Mouse (Mus musculus) monocyte, adult 2 months (primary cell): ENCODE results near the gene Nup214.

Experiments
- DNase-seq, 2 experiments: peaks; one replicate each; pipeline ENCODE4 v3.0.0; 2022; ENCODE audit warnings: low spot score in 2 of 2, low read depth in 1 of 2

Gene Nup214

DNA sequence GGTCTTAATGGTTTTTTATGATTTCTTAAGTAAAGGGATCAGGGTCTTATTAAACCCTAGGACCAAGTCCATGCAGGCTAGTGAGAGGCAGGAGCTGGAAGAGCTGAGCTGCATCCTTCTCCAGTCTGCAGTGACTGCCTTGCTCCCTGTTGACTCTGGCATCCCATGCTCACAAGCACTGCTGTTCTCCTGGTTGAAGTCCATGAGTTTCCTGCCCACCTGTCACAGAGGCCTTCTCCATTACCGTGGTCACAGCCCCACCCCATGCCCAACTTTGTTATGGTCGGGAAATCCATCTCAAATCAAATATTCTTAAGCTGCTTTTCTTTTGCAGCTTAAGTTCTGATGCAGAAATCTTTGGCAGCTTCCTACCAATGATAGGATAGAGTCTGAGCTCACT is 66.9 kb downstream of the Nup214 start:
- no peak for DNase-seq

- no peak for DNase-seq
Observed at GRCm38 (mm10) chr2:32043836-32044235, 69.6 kb downstream of the Nup214 start.

GRCm38 (mm10) chr2:32045375-32045774 is 71.1 kb downstream of the Nup214 start:
- DNase-seq = no peak

GRCm38 (mm10) chr2:32046009-32046408 is 71.8 kb downstream of the Nup214 start:
- DNase-seq = no peak

DNA sequence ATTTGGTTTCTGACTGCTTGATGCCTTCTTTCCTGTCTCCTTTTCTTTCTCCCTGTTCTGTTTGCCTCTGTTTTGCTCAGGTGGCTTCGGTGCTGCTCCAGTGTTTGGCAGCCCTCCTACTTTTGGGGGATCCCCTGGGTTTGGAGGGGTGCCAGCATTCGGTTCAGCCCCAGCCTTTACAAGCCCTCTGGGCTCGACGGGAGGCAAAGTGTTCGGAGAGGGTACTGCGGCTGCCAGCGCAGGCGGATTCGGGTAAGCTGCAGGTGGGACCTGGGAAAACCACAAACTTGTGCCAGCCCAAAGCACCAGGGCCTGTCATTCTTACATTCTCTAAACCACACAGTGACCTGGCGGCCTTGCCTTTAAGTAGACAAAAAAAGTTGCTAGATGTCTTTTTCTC is 73.1 kb downstream of the Nup214 start:
- no peak for DNase-seq

GRCm38 (mm10) chr2:32051791-32052190 is 77.6 kb downstream of the Nup214 start:
- DNase-seq = no peak

- DNase-seq = no peak
Observed at GRCm38 (mm10) chr2:32052418-32052817, 78.2 kb downstream of the Nup214 start.

DNA sequence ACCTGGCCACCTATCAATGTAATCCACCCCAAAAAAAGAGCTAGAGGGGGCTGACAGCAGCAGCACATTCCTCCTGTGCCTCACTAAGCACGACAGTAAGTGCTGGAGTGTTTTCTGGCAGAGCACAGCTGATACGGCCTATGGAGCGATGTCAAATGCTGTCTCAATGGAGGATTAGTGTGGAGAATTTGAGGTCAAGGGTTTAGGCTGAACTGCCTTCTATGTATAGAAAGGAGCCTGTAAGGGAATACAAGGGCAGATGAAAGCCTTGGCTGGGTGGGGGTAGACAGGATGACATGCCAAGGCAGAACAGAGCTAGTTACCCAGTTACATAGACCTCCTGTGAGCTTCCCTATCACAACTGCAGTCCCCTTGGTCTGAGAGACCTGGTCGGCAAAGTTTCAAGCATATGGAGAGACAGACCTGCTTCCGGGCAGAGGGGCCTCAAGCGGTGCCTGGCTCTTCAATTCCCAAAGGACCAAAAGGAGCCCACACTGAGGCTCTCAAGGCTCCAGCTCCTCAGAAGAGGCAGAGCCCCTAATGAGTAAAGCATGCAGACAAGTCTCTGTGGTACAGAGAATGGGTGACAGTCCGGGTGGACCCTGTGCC is 81.2 kb downstream of the Nup214 start:
- DNase-seq = no peak

DNA sequence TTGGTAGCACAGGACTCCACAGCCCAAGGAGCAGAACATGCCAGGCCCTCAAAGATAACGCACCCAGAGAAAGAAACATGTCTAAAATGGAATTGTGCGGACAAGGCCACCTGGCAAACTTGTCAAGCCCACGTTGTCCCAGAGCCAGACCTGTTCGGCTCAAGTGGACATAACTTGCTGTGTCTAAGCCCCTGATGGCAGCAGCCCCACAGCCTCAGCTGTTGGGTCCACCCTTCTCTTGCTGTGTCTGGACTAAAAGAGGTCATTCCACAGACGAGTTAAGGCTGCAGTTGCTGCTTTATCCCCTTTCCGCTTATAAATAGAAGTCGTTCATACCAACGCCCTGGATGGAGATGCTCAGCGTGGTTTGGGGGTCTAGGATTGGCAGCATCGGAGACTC is 82.3 kb downstream of the Nup214 start:
- no peak for DNase-seq

GRCm38 (mm10) chr2:32057360-32057759 is 83.1 kb downstream of the Nup214 start:
- no peak for DNase-seq

DNA sequence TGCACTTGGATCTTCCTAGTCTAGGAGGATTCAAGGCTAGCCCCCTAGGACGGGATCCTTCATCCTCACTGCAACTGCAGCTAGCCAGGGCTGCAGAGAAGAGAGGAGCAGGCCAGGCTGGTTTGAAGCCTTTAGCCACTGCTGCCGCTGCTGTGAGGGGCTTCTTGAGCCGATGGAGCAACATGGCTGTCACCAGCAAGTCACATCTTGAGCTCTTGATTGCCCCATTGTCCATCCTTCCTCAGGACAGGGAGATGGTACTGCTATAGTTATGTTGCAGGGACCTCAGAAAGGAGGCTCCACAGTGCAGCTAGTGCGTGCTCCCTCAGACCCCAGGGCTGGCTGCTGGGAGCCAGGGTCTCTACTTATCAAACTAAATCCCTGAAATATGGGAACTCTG is 83.6 kb downstream of the Nup214 start:
- no peak for DNase-seq

DNA sequence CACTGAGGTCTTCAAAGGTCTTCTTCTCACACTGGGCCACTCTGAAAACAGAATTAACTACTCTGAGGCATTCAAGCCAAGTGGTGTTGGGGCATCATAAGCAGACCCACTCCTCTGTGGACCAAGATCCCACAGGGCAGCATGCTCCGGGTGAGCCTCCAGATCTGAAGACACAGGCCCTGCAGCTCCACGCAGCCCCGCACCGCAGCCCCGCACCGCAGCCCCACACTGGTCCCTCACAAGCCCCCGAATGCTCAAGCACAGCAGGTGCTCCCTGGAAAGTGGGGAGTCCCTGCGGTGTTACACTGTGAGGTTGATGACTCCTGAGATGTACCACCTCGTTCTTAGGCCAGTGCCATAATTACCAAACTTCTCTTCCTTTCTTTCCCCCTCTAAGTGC is 84.0 kb downstream of the Nup214 start:
- no peak for DNase-seq

DNA sequence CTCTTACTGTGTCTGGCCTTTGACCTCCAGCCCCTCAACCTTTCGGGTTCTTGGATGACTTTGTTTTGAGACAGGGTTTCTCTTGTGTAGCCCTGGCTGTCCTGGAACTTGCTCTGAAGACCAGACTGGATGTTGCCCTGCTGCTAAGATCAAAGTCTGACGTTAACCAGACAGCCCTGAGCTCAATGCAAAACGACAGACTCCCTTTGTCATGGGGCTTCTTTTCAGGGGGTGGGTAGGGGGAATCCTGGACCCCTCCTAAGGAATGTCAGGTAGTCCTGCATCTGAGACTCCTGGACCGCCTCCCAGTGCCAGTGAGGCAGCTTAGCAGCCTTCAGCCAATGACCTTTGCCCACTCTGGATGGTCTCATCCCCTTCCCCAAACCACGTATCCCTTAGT is 84.5 kb downstream of the Nup214 start:
- no peak for DNase-seq

DNA sequence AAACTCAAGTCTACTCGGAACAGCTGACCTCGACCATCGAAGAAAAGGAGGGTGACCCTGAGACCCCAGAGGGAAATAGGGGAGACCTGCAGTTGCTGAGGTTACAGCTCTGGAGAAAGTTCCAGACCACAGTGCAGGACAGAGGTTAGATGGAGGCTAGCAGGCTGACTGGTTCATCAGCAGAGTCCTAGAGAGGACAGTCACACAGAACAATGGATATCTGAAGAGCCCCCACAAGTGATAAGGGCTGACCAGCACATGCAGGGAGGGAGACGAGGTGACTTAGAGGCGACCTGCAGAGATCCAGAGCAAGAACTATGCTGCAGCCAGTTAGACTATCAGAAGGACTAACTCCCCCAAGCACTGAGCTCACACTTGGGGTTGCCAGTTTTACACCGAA is 85.4 kb downstream of the Nup214 start:
- no peak for DNase-seq

DNA sequence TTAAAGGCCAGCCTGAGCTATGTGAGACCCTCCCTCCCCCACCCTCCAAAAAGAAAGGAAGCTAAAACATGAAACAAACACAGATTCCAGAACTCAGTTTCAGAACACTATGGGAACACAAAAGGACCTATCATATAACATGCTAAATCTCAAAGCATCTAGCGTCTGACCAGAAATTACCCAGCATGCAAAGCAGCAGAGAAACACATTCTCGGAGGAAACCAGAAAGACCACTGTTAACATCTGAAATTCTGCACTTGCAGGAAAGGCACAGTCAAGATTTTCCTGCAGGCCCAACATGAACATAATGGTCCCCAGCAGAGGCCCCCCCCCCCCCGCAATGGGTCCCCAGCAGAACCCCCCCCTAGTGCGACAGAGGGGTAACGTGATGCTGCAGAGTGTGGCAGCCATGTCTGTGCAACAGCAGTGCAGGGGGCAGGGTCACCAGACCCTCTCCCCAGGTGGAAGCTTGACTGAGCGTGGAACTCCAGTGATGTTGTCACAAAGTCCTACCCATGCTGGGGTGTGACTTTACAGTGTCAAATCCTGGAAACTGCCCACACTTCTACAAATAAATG is 86.1 kb downstream of the Nup214 start:
- DNase-seq = no peak

DNA sequence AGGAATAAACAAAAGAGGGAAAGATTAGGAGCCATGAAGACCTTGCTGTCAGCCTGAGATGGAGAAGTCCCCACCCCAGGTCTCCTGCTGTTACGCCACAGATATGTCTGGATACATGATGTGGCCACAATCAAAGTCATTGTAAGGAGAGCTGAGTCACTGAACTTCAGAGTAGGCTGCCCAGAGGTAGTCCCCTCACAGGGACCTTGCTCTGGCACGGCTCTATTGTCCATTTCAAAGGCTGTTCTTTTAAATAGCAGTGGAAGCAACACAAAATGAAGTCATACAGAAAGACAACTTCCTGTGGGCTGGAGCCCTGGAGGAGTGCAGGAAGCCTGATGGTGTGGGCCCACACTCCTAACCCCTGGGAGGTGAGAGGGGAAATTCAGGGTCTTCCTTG is 87.0 kb downstream of the Nup214 start:
- no peak for DNase-seq

DNA sequence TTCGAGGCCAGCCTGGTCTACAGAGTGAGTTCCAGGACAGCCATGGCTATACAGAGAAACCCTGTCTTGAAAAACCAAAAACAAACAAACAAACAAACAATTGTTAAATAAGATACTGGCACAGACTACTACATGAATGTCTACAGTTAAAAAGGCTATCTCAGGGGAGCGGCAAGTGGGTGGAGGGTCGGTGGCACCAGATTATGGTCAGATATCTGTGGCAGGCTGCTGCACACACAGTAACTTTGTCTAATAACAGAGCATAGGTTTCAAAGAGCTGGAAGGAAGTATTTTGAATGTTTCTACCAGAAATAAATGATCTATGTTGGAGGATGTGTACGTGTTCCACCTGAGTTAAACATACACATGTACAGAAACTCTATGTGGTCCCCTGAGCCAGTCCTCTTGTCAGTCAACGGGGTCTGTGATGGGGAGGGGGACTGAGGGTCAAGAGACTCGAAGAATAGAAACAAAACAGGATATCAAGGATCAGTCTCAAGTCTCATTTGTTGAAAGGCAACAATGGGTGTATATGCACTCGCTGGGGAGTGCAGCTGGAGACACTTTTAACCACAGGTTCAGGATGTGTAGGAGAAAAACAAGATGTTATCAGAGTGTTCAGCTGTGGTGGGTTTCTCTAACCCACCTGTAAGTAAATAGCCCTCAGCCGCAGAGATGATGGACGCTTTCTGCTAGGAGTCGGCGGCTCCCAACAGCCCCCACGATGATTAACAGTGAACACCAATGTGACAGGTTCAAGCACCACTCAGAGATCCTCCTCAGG is 87.7 kb downstream of the Nup214 start:
- no peak for DNase-seq

GRCm38 (mm10) chr2:32062626-32063410 is 88.6 kb downstream of the Nup214 start:
- no peak for DNase-seq

DNA sequence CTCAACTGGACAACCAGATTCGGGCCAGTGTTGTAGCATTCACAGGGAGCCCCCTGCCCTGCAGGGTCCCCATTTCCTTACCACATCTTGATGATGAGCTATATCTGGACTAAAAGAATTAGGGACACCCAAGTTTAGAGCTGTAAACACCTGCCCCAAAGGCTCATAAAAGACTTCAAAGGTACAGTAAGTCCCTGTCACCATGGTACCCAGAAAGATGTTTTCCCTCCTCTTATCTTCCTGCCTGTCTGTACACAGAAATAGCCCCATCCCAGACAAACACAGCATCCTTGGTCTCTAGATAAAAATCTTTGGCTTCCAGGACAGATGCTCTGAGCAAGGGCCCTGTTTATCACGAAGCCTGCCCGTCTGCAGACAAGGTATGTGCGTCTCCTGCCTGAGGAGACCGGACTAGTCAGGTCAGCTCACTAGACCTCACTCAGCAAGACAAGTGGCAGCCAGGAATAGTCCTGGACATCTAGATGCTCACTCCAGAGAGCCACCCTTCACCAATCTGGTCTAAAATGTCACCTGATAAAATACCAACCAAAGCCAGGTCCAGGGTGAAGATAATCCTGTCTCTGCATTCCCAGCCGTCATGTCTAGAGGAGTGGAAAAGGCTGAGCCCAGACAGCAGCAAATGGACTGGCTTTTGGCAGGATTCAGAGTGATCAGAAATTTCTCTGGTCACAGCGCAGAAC is 89.4 kb downstream of the Nup214 start:
- no peak for DNase-seq

DNA sequence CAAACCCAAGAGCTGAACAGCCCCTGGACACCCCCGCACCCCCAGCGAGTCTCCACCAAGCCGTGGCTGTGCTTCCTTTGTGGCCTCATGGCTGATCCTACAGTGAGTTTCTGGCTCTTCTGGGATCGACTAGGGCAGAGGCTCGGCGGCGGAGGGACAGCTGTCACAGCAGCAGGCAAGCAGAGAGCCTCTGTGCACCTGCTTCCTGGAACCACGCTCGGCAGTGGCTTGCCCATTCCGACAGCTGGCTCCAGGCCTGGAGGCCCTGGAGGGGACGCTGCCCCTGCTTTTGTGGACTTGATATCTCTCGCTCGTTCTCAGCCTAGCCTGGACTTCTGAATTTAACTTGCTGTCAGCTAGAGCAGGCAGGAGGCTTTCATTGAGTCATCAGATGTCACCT is 90.7 kb downstream of the Nup214 start:
- no peak for DNase-seq

DNA sequence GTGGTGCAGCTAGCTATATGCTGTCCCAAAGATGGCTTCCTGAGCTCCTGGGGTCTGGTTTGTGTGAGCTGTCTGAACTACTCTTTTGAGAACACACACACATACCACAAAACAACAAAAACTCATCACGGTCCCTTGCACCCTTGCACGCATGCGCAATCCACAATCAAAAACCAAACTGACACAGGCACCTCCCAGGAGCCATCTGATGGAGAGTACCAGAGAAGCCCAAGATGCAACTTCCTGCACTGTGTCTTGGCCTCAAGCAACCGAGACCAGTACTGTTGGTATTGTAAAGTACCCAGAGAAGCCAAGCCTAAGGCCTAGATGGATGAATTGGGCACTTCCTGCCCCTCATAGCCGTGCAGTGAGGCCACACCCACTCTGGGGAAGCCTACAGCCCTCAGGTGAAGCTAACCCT is 91.1 kb downstream of the Nup214 start:
- no peak for DNase-seq
